Mouse (Mus musculus): ENCODE data around the gene Numa1. TPM values are rescaled to one million over a fixed set of nuclear protein-coding genes. Genes with fewer than 3 reads are reported as not detected.
A peak's percentile ranks its signal among the peaks of the same experiment; 100 is the strongest.

Numa1 gene
- polyA plus RNA-seq, 1 experiment from 2014 or later, result 20.7 TPM

GRCm38 (mm10) chr7:101970429-101970775, 36.5 kb downstream of the Numa1 start:
- H3K9ac ChIP-seq (ENCODE audit: low read length), result peak overlapping the region; percentile 84
- TF ChIP-seq CTCF (IDR thresholded peaks at IDR 0.05; ENCODE audit: low read depth), result no peak
- TF ChIP-seq EP300 (optimal IDR thresholded peaks at IDR 0.05), result no peak

DNA sequence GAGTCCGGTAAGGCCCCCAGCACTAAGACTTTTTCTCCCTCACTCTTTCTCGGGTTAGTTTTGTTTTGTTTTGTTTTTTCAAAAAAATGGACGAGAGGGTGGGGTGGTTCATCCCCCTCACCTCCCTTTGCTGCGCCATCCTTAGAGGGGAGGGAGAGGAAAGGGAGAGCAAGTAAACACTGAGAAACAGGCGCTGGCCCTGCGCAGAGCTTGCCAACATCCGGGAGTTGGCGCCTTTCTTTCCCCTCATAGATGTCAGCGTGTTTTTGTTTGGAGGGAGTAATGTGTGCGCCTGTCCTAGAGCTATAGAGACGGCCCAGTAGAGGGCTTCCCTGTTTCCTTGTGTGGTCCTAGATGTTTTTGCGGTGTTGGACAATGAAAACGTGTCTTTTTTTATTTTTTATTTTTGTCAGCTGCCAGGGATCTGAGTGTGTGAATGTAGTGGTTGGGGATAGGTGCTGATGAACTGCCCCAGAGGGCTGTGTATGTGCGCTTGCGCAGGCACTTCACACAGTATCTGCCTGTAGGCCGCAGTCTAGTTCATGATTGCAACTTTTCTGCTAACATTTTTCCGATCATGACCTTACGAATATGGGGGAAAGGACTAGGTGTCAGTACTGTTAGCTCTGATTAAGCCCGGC, 37.0 kb downstream of the Numa1 start:
- DNase-seq (ENCODE audit: low spot score), result peak; percentile 83
- peak; percentile 20; the same call in 1 of the 2 replicates for TF ChIP-seq CTCF (IDR thresholded peaks at IDR 0.05; ENCODE audit: low read depth)
- no peak for TF ChIP-seq EP300 (optimal IDR thresholded peaks at IDR 0.05)
- WGBS, result under 1% methylated on average over 19 of the region's 19 CpGs
- ATAC-seq (ENCODE audit: low FRiP score, low TSS enrichment), result peak; percentile 77
- Histone ChIP-seq H3K36me3 (ENCODE audit: control insufficient read depth, insufficient read depth, low read length) (no peaks in the 10 kb centered on the region), H3K9ac (ENCODE audit: low read length) (peak overlapping the region; percentile 84), H3K27ac (replicated peaks) (peak overlapping the region; percentile 100), H3K4me2 (replicated peaks; ENCODE audit: low read depth) (peak overlapping the region; percentile 82), H3K27me3 (ENCODE audit: control insufficient read depth, insufficient read depth, low read length) (no peaks in the 10 kb centered on the region), H3K9me3 (ENCODE audit: control insufficient read depth, low read length) (no peaks in the 10 kb centered on the region), H3K4me1 (replicated peaks; ENCODE audit: control insufficient read depth, insufficient read depth) (peaks cover 3% of the 10 kb centered on the region; the same call in 1 of the 2 replicates), H3K4me3 (ENCODE audit: low read depth, low read length) (peak overlapping the region; percentile 72)

More at GRCm38 (mm10) chr7:101970429-101970775, 36.5 kb downstream of the Numa1 start:
- no peaks in the 10 kb centered on the region for H3K9me3 ChIP-seq (ENCODE audit: control insufficient read depth, low read length)
- H3K4me1 ChIP-seq (replicated peaks; ENCODE audit: control insufficient read depth, insufficient read depth), result peaks cover 3% of the 10 kb centered on the region; the same call in 1 of the 2 replicates
- H3K4me2 ChIP-seq (replicated peaks; ENCODE audit: low read depth), result peak overlapping the region; percentile 82
- peak overlapping the region; percentile 100 for H3K27ac ChIP-seq (replicated peaks)
- peak; percentile 95 for DNase-seq (ENCODE audit: low spot score)
- no peaks in the 10 kb centered on the region for H3K36me3 ChIP-seq (ENCODE audit: control insufficient read depth, insufficient read depth, low read length)
- WGBS, result under 1% methylated on average over 15 of the region's 17 CpGs
- H3K4me3 ChIP-seq (ENCODE audit: low read depth, low read length), result peak overlapping the region; percentile 72
- H3K27me3 ChIP-seq (ENCODE audit: control insufficient read depth, insufficient read depth, low read length), result no peaks in the 10 kb centered on the region
- ATAC-seq (ENCODE audit: low FRiP score, low TSS enrichment), result peak; percentile 78

GRCm38 (mm10) chr7:101971721-101972120, 37.8 kb downstream of the Numa1 start:
- H3K4me1 ChIP-seq (replicated peaks; ENCODE audit: control insufficient read depth, insufficient read depth), result peaks cover 3% of the 10 kb centered on the region; the same call in 1 of the 2 replicates
- H3K9me3 ChIP-seq (ENCODE audit: control insufficient read depth, low read length), result no peaks in the 10 kb centered on the region
- peak overlapping the region; percentile 100 for H3K27ac ChIP-seq (replicated peaks)
- peak overlapping the region; percentile 82 for H3K4me2 ChIP-seq (replicated peaks; ENCODE audit: low read depth)
- ATAC-seq (ENCODE audit: low FRiP score, low TSS enrichment), result no peak
- peak overlapping the region; percentile 72 for H3K4me3 ChIP-seq (ENCODE audit: low read depth, low read length)
- no peak for DNase-seq (ENCODE audit: low spot score)
- H3K27me3 ChIP-seq (ENCODE audit: control insufficient read depth, insufficient read depth, low read length), result no peaks in the 10 kb centered on the region
- H3K9ac ChIP-seq (ENCODE audit: low read length), result peak overlapping the region; percentile 84
- TF ChIP-seq EP300 (optimal IDR thresholded peaks at IDR 0.05) (no peak), CTCF (IDR thresholded peaks at IDR 0.05; ENCODE audit: low read depth) (no peak)
- 34% methylated on average over 2 of the region's 2 CpGs for WGBS
- no peaks in the 10 kb centered on the region for H3K36me3 ChIP-seq (ENCODE audit: control insufficient read depth, insufficient read depth, low read length)

- Histone ChIP-seq H3K4me1 (replicated peaks; ENCODE audit: control insufficient read depth, insufficient read depth) (peaks cover 3% of the 10 kb centered on the region; the same call in 1 of the 2 replicates), H3K36me3 (ENCODE audit: control insufficient read depth, insufficient read depth, low read length) (no peaks in the 10 kb centered on the region), H3K9me3 (ENCODE audit: control insufficient read depth, low read length) (no peaks in the 10 kb centered on the region), H3K9ac (ENCODE audit: low read length) (no peak overlapping the region), H3K4me3 (ENCODE audit: low read depth, low read length) (no peak overlapping the region), H3K4me2 (replicated peaks; ENCODE audit: low read depth) (no peak overlapping the region), H3K27me3 (ENCODE audit: control insufficient read depth, insufficient read depth, low read length) (no peaks in the 10 kb centered on the region), H3K27ac (replicated peaks) (no peak overlapping the region)
- TF ChIP-seq CTCF (IDR thresholded peaks at IDR 0.05; ENCODE audit: low read depth), result no peak
- no peak for TF ChIP-seq EP300 (optimal IDR thresholded peaks at IDR 0.05)
- DNase-seq (ENCODE audit: low spot score) (no peak), ATAC-seq (ENCODE audit: low FRiP score, low TSS enrichment) (no peak)
- WGBS, result 58% methylated on average over 3 of the region's 3 CpGs
Measured at GRCm38 (mm10) chr7:101973730-101974129, 39.8 kb downstream of the Numa1 start.

DNA sequence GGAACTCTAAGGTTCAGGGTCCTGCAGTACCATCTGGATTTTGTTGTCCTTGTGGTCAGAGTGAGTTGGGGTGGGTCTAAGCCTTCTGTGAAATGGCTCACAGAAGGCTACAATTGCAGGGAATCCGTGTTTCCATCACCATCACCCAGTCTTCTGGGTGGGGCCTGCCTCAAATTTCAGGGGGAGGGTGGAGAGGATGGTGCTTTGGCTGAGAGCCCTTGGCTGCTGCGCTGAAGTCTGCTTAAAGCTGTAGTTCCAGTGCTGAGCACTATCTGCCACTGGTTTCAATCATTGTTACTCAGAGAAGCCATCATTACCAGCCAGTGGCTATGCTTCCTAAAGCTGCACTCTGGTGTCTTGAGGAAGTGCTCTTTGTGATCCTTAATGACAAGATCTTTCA, 40.6 kb downstream of the Numa1 start:
- Histone ChIP-seq H3K4me3 (ENCODE audit: low read depth, low read length) (no peak overlapping the region), H3K9ac (ENCODE audit: low read length) (no peak overlapping the region), H3K36me3 (ENCODE audit: control insufficient read depth, insufficient read depth, low read length) (no peaks in the 10 kb centered on the region), H3K27ac (replicated peaks) (0 out of 2 replicates have a peak overlapping the region, but pooled peaks have one; percentile 5), H3K27me3 (ENCODE audit: control insufficient read depth, insufficient read depth, low read length) (no peaks in the 10 kb centered on the region), H3K4me2 (replicated peaks; ENCODE audit: low read depth) (no peak overlapping the region), H3K9me3 (ENCODE audit: control insufficient read depth, low read length) (no peaks in the 10 kb centered on the region), H3K4me1 (replicated peaks; ENCODE audit: control insufficient read depth, insufficient read depth) (peaks cover 3% of the 10 kb centered on the region; the same call in 1 of the 2 replicates)
- TF ChIP-seq EP300 (optimal IDR thresholded peaks at IDR 0.05), result no peak
- no peak for TF ChIP-seq CTCF (IDR thresholded peaks at IDR 0.05; ENCODE audit: low read depth)
- DNase-seq (ENCODE audit: low spot score) (no peak), ATAC-seq (ENCODE audit: low FRiP score, low TSS enrichment) (no peak)
- 28% methylated on average over 2 of the region's 2 CpGs for WGBS

- no peaks in the 10 kb centered on the region for H3K27me3 ChIP-seq (ENCODE audit: control insufficient read depth, insufficient read depth, low read length)
- H3K36me3 ChIP-seq (ENCODE audit: control insufficient read depth, insufficient read depth, low read length), result peaks cover 4% of the 10 kb centered on the region; the same call in 1 of the 2 replicates
- 90% methylated on average over 1 of the region's 1 CpGs for WGBS
- H3K27ac ChIP-seq (replicated peaks), result no peak overlapping the region
- no peak for TF ChIP-seq EP300 (optimal IDR thresholded peaks at IDR 0.05)
- TF ChIP-seq CTCF (IDR thresholded peaks at IDR 0.05; ENCODE audit: low read depth), result no peak
- no peaks in the 10 kb centered on the region for H3K9me3 ChIP-seq (ENCODE audit: control insufficient read depth, low read length)
- H3K4me1 ChIP-seq (replicated peaks; ENCODE audit: control insufficient read depth, insufficient read depth), result no peaks in the 10 kb centered on the region
- DNase-seq (ENCODE audit: low spot score) (no peak), ATAC-seq (ENCODE audit: low FRiP score, low TSS enrichment) (peak; percentile 38; the same call in 1 of the 2 replicates)
- H3K4me3 ChIP-seq (ENCODE audit: low read depth, low read length), result no peak overlapping the region
- H3K4me2 ChIP-seq (replicated peaks; ENCODE audit: low read depth), result no peak overlapping the region
- no peak overlapping the region for H3K9ac ChIP-seq (ENCODE audit: low read length)
Measured at GRCm38 (mm10) chr7:101982735-101983134, 48.8 kb downstream of the Numa1 start.

Measured in stomach, postnatal 0 days (tissue).